Mouse (Mus musculus) myocyte (in vitro differentiated cells): ENCODE data around the gene Ccdc42. TPM values are rescaled to one million over a fixed set of nuclear protein-coding genes. Genes with fewer than 3 reads are reported as not detected.

ENCODE experiments used
- H3K27me3 ChIP-seq: one replicate; pipeline ENCODE4 v1.6.1; 2011; ENCODE audit not compliant: control insufficient read depth, insufficient read depth, insufficient read length
- H3K36me3 ChIP-seq: one replicate; pipeline ENCODE4 v1.6.1; 2011; ENCODE audit not compliant: control insufficient read depth, insufficient read depth
- H3K4me2 ChIP-seq: one replicate; pipeline ENCODE4 v1.6.1; 2011; ENCODE audit warnings: low read depth, control low read depth
- H3K4me3 ChIP-seq: one replicate; pipeline ENCODE4 v1.5.1; 2011; ENCODE audit warnings: mild to moderate bottlenecking, control low read depth, moderate library complexity
- H3K79me2 ChIP-seq: one replicate; pipeline ENCODE4 v1.6.1; 2011; ENCODE audit not compliant: control insufficient read depth, insufficient read depth
- H3ac ChIP-seq: one replicate; pipeline ENCODE4 v1.6.1; 2011; ENCODE audit not compliant: control insufficient read depth, insufficient read length
- CEBPB ChIP-seq: IDR thresholded peaks from 2 replicates; pipeline ENCODE4 v1.6.1; 2011; ENCODE audit warnings: mild to moderate bottlenecking, moderate library complexity; ENCODE audit not compliant: poor library complexity, insufficient read depth, severe bottlenecking
- E2F4 ChIP-seq: IDR thresholded peaks from one replicate; pipeline ENCODE4 v1.6.1; 2011; ENCODE audit warnings: mild to moderate bottlenecking, control low read depth, moderate library complexity; ENCODE audit not compliant: insufficient read depth
- MAX ChIP-seq: IDR thresholded peaks from one replicate; pipeline ENCODE4 v1.6.1; 2011; ENCODE audit warnings: low read depth, mild to moderate bottlenecking, control low read depth
- MYOD1 ChIP-seq, 3 experiments: IDR thresholded peaks; one replicate each; pipeline ENCODE4 v1.6.1; 2011; ENCODE audit warnings: control low read depth in 2 of 3, low read depth in 2 of 3, mild to moderate bottlenecking in 2 of 3, moderate library complexity in 1 of 3; ENCODE audit not compliant: insufficient read length in 2 of 3, control insufficient read depth in 1 of 3
- MYOG ChIP-seq, 3 experiments: IDR thresholded peaks; one replicate each; pipeline ENCODE4 v1.6.1; 2011; ENCODE audit warnings: control low read depth in 2 of 3, low read depth in 2 of 3, mild to moderate bottlenecking in 2 of 3; ENCODE audit not compliant: insufficient read length in 2 of 3, control insufficient read depth in 1 of 3, insufficient read depth in 1 of 3
- POLR2A ChIP-seq: IDR thresholded peaks from one replicate; pipeline ENCODE4 v1.6.1; 2011; ENCODE audit warnings: low read depth, mild to moderate bottlenecking, control low read depth, moderate library complexity; ENCODE audit not compliant: insufficient read length
- POLR2AphosphoS2 ChIP-seq: IDR thresholded peaks from one replicate; pipeline ENCODE4 v1.6.1; 2011; ENCODE audit warnings: low read depth, control low read depth; ENCODE audit not compliant: insufficient read length
- REST ChIP-seq: IDR thresholded peaks from one replicate; pipeline ENCODE4 v1.6.1; 2011; ENCODE audit warnings: mild to moderate bottlenecking, control low read depth, moderate library complexity; ENCODE audit not compliant: insufficient read depth, insufficient read length
- SRF ChIP-seq: IDR thresholded peaks from one replicate; pipeline ENCODE4 v1.6.1; 2011; ENCODE audit warnings: low read depth; ENCODE audit not compliant: control insufficient read depth, insufficient read length
- TCF12 ChIP-seq: IDR thresholded peaks from one replicate; pipeline ENCODE4 v1.6.1; 2011; ENCODE audit warnings: mild to moderate bottlenecking, control low read depth; ENCODE audit not compliant: poor library complexity, insufficient read depth, severe bottlenecking
- TCF3 ChIP-seq: IDR thresholded peaks from one replicate; pipeline ENCODE4 v1.6.1; 2011; ENCODE audit warnings: low read depth, control low read depth; ENCODE audit not compliant: insufficient read length
- USF1 ChIP-seq: IDR thresholded peaks from one replicate; pipeline ENCODE4 v1.6.1; 2011; ENCODE audit warnings: low read depth, mild to moderate bottlenecking, control low read depth, moderate library complexity
- polyA plus RNA-seq: library from polyadenylated mRNA; unstranded; fragments of >200 nt; fragmentation: generic; extraction: Trizol; gene quantifications from one replicate; pipeline ENCODE4 v1.2.1, GENCODE M21; 2012; ENCODE audit warnings: missing spikeins

Gene Ccdc42
- polyA plus RNA-seq, 1 experiment, result not detected

- Histone ChIP-seq H3K27me3 (peaks cover 5% of the 10 kb centered on the region), H3K4me2 (no peak overlapping the region), H3K79me2 (no peaks in the 10 kb centered on the region), H3K4me3 (no peak overlapping the region), H3ac (no peak overlapping the region), H3K36me3 (no peaks in the 10 kb centered on the region)
- TF ChIP-seq CEBPB (no peak), MYOD1 (IDR thresholded peaks at IDR 0.05; ENCODE audit: control insufficient read depth in 1 of 3, insufficient read length in 2 of 3, low read depth in 2 of 3) (no peak)
Observed at GRCm38 (mm10) chr11:68593247-68593646, 6.4 kb downstream of the Ccdc42 start.

- Histone ChIP-seq H3K27me3 (no peaks in the 10 kb centered on the region), H3K79me2 (no peaks in the 10 kb centered on the region), H3ac (no peak overlapping the region), H3K36me3 (no peaks in the 10 kb centered on the region), H3K4me2 (no peak overlapping the region), H3K4me3 (no peak overlapping the region)
- TF ChIP-seq POLR2AphosphoS2 (no peak), MYOD1 (IDR thresholded peaks at IDR 0.05; ENCODE audit: control insufficient read depth in 1 of 3, insufficient read length in 2 of 3, low read depth in 2 of 3) (no peak)
Observed at GRCm38 (mm10) chr11:68597912-68598311, 11.1 kb downstream of the Ccdc42 start.

- H3K79me2 ChIP-seq, result no peaks in the 10 kb centered on the region
- no peak overlapping the region for H3K4me3 ChIP-seq
- no peaks in the 10 kb centered on the region for H3K36me3 ChIP-seq
- H3ac ChIP-seq, result no peak overlapping the region
- H3K27me3 ChIP-seq, result no peaks in the 10 kb centered on the region
- TF ChIP-seq MAX (no peak), MYOG (IDR thresholded peaks at IDR 0.05; ENCODE audit: control insufficient read depth in 1 of 3, insufficient read depth in 1 of 3, insufficient read length in 2 of 3, low read depth in 2 of 3) (no peak), POLR2A (no peak), CEBPB (no peak), E2F4 (no peak), REST (no peak), TCF12 (no peak), MYOD1 (IDR thresholded peaks at IDR 0.05; ENCODE audit: control insufficient read depth in 1 of 3, insufficient read length in 2 of 3, low read depth in 2 of 3) (no peak), POLR2AphosphoS2 (no peak), TCF3 (no peak), USF1 (no peak), SRF (no peak)
- no peak overlapping the region for H3K4me2 ChIP-seq
Observed at GRCm38 (mm10) chr11:68600551-68601021, 13.8 kb downstream of the Ccdc42 start.

DNA sequence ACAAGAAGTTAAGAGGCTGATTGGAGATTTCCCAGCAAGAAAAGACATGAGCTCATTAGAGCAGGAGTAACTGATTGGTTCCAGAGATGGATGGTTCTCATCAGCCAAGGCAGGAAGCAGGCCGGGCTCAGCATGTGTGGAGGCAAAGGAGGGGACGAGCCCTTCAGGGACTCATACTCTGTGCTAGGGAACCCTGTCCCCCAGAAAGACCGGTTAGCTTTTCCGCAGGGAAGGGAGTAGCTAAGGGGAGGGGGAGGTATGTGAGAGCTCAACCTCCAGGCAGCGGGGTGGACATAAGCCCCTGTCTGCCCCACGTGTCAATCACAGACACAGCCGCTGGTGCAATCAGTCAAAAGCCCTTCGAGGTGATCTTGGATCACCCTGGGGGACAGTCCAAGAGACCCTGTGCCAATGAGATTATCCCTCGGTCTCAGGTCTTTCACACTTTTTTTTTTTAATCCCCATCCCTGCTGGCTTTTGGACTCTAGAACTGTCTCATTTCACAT lies 14.7 kb downstream of the Ccdc42 start:
- H3ac ChIP-seq, result no peak overlapping the region
- TF ChIP-seq POLR2A (no peak), TCF12 (no peak), MYOD1 (IDR thresholded peaks at IDR 0.05; ENCODE audit: control insufficient read depth in 1 of 3, insufficient read length in 2 of 3, low read depth in 2 of 3) (no peak), USF1 (no peak), MAX (no peak), TCF3 (no peak), REST (no peak), POLR2AphosphoS2 (no peak), E2F4 (no peak), MYOG (IDR thresholded peaks at IDR 0.05; ENCODE audit: control insufficient read depth in 1 of 3, insufficient read depth in 1 of 3, insufficient read length in 2 of 3, low read depth in 2 of 3) (no peak)
- H3K79me2 ChIP-seq, result no peaks in the 10 kb centered on the region
- H3K36me3 ChIP-seq, result no peaks in the 10 kb centered on the region
- H3K4me2 ChIP-seq, result no peak overlapping the region
- H3K27me3 ChIP-seq, result no peaks in the 10 kb centered on the region
- no peak overlapping the region for H3K4me3 ChIP-seq

DNA sequence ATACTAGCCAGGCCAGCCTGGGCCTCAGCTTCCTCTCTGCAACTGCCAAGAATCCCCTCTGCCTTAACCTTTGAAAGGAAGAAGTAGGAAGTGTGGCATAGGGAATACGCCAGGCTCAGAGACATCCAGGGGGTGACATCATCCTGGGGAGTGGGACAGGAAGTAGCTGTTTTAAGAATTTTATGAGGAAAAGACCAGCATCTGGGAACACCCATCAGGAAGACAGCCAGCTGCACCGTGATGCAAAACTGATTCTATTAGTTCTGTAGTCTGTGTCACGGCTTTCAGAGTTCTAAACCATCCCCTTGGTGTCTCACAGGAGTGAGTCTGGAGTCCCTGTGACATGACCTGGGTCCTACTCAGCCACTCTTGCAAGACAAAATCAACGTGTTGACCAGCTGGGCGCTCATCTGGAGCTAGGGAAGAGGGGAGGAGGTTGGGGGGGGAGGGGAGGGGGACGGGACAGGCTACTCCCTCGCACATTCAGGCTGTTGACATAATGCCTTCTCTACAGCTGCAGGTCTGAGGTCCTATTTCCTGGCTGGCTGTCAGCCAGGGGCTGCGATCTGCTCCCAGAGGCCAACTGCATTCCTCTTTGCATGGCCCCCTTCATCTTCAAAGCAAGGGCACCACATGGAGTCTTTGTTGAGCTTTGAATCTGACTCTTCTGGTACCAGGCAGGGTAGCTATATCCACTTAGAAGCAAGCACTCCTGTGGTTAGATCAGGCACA lies 15.5 kb downstream of the Ccdc42 start:
- Histone ChIP-seq H3K27me3 (no peaks in the 10 kb centered on the region), H3K4me2 (no peak overlapping the region), H3ac (no peak overlapping the region), H3K36me3 (no peaks in the 10 kb centered on the region), H3K4me3 (no peak overlapping the region), H3K79me2 (no peaks in the 10 kb centered on the region)
- TF ChIP-seq SRF, result no peak
- no peak for TF ChIP-seq TCF3
- TF ChIP-seq CEBPB, result no peak
- no peak for TF ChIP-seq TCF12
- no peak for TF ChIP-seq REST
- no peak for TF ChIP-seq MAX
- no peak for TF ChIP-seq POLR2A
- no peak for TF ChIP-seq E2F4
- no peak for TF ChIP-seq POLR2AphosphoS2
- no peak for TF ChIP-seq USF1
- TF ChIP-seq MYOG (IDR thresholded peaks at IDR 0.05; ENCODE audit: control insufficient read depth in 1 of 3, insufficient read depth in 1 of 3, insufficient read length in 2 of 3, low read depth in 2 of 3), result no peak
- TF ChIP-seq MYOD1 (IDR thresholded peaks at IDR 0.05; ENCODE audit: control insufficient read depth in 1 of 3, insufficient read length in 2 of 3, low read depth in 2 of 3), result no peak
